Mouse (Mus musculus) lung, postnatal 0 days (tissue): ENCODE results near the gene Napb.

Experiments
- CTCF ChIP-seq: IDR thresholded peaks from 2 replicates; pipeline ENCODE4 v1.5.1; 2016; ENCODE audit warnings: antibody characterized with exemption, mild to moderate bottlenecking
- EP300 ChIP-seq: IDR thresholded peaks from 2 replicates; pipeline ENCODE4 v1.6.1; 2016; ENCODE audit warnings: antibody characterized with exemption, mild to moderate bottlenecking, control low read depth

- TF ChIP-seq CTCF (no peak), EP300 (no peak)
Measured at GRCm38 (mm10) chr2:148698571-148698970, 33.7 kb downstream of the Napb start.
